Mouse (Mus musculus): ENCODE results near the gene Slc25a19.

Slc25a19 gene

DNA sequence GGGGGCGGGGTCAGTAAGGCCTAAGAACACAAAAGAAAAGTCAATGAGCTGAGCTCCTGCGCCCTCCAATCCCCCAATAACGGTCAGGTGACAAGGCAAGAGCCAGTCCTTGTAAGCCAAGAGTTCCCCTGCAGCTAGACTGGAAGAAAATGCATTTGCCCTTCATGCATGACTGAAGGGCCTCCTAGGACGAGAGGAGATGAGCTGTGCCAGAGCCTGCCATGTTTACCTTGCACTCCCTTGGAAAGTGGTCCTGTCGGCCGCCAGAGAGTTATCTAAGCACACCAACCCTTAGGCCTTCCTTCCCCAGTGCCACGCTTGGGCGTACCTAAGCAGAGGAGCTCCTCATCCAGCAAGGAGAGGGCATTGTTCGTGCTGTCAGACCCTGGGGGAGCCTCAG lies 40.1 kb downstream of the Slc25a19 start:
- DNase-seq, result no peak

DNA sequence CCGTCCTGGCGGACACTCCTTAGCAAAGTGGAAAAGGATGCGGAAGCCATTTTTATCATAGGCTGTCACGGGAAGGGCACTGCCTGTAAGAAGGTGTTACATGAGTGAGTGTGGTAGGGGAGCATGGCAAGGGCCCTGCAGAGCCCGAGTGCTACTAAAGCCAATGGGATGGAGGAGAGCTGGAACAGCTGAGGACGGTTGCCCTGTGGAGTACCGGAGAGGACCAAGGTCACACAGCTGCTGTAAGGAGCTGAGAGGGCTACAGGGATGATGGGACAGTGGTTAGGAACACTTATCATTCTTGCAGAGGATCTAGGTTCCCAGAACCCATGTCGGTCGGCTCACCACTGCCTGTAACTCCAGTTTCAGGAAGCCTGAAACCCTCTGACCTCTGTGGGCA lies 41.7 kb downstream of the Slc25a19 start:
- DNase-seq, result no peak

DNA sequence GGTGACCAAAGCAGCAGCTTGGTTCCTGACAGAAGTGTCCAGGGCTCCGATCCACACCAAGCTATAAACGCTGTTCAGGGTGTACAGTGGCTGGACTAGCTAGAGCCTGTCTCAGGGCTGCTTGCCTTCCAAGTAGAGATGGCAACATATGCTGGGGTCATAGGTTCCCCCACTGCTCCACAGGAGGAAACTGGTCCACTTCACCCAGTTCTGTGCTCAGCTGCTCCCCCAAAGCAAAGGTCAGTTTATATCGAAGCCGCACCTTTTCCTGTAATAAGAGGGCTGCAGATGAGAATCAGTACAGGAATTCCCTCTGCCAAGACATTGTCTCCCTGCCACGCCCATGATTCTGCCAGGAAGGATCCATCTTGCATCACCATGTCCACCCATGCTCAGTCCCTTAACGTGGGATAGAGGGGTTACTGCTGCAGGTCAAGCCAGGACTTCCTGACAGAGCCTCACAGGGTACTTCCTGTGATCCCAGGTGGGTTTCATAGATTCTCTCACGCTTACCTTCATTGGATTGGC lies 42.5 kb downstream of the Slc25a19 start:
- no peak for DNase-seq

DNA sequence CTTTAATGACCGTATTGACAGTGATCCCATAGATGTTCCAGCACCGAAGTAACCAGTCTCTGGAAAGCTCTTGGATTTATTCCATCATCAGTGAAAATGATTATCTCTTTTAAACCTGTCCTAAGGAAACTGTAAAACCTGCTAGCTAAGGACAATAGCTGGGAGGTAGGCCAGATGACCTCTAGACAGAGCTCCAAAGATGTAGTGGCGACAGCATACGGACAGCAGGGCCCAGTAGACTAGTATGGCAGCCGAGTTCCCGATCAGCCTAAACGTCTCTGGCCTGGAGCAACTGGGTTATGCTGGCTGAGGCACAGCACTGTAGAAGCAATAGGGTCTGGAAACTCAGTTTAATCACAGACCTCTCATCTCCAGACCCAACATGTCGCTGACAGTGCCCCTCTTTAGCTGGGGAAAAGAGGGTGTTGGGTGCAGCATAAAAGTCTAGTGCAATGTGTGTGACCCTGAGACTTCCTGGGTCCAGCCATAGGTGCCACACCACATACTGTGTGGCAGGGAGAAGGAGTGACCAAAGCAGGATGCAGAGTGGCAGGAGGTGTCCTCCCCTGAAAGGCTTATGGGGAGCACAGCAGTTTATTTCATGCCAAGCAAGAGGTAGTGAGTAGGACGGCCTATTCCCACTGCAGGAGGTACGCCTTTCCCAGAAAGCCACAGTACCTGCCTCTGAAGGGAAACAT lies 43.6 kb downstream of the Slc25a19 start:
- DNase-seq, result no peak

DNA sequence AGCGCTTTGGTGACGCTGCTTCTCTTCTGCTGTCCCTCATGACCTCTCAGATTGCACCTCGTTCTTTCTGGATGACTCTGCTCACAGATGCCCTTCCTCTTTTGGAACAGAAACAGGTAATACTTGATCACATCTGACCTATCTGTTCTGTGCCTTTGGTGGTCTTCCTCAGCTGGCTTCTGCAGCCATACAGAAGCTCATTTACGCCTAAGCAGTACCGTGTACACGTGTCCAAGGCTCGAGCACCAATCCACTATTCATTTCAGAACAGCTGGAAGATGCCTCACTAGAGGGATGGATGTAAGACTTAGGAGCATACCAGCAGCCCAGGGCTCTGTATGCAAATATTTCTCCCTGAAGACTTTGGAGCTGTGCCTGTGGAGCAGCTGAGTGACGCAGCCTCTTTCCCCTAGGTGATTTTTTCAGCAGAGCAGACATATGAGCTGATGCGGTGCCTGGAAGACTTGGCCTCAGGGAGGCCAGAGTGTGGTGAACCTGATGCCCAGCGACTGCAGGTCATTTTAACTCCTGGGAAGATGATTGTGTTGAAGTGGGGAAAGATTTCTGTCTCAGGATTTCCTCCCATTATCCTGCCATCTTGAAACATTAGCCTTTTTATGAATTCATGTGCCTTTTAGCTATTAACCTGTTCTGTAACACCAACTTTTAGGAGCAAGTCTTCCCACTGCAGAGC lies 45.0 kb downstream of the Slc25a19 start:
- DNase-seq, result no peak

DNA sequence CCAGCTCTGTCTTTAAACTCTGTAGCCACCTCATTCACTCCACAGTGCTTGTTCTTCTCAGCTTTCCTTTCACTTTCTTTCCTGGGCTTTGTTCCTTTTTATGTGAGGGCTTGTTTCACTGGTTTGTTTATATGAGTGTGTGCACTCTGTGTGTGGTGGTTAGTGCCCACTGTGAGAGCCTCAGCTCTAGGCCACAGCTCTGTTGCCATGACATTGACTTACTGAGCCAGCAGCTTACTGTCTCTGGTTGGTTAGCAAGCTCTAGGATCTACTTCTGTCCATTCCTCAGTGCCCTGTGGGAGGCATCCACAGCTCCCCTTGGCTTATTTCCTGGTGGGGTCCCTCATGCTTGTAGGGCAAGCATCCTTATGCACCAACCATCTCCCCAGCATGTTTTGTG lies 49.0 kb downstream of the Slc25a19 start:
- DNase-seq, result no peak

DNA sequence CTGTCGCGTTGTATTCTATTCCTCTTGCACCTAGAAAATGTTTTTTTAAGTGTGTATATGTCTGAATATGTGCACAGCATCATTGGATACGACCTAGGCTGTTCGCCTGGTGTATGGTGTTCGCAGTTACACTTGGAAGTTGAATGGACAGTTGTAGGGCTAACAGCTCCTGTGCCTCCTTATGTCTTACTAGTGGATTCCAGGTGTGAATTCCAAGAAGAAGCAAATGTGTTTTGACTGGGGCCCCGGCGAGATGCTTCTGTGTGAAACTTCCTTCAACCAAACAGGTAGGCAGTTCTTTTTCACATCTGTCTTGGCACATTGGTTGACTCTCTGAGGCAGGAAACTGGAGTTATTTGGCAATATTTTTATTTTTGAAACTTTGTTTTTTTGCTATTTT lies 63.1 kb downstream of the Slc25a19 start:
- DNase-seq, result no peak

Data from cerebellum, adult 9-10 months (tissue).